Mouse (Mus musculus): Measurements from ENCODE around the gene Gpc5. TPM values are rescaled to one million over a fixed set of nuclear protein-coding genes. Genes with fewer than 3 reads are reported as not detected.

Gpc5 gene
- total RNA-seq, 2 experiments from 2014 or later = not detected

DNA sequence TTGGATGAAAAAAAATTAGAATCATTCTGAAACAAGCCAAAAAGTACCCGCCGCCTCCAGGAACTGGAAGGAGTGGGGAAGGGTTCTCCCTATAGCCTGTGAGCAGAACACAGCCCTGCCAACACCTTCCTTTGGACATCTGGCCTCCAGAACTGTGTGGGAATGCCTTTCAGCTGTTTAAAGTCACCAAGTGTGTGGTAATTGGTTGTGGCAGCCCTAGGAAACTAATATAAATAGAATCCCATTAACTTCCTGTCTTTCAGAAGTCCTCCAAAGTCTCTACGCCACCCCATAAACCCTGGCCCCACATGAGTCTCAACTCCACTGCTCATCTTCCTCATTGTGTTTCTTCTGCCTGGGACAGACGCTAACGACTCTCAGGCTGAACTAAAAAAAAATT is 1117.0 kb downstream of the Gpc5 start:
- no peak for DNase-seq (ENCODE audit: low spot score in 2 of 2)

- DNase-seq (ENCODE audit: low spot score in 2 of 2) = no peak
Observed at GRCm38 (mm10) chr14:116210304-116210703, 1118.3 kb downstream of the Gpc5 start.

- DNase-seq (ENCODE audit: low spot score in 2 of 2) = no peak
Observed at GRCm38 (mm10) chr14:116212029-116212428, 1120.0 kb downstream of the Gpc5 start.

GRCm38 (mm10) chr14:116258126-116258525 is 1166.1 kb downstream of the Gpc5 start:
- DNase-seq (ENCODE audit: low spot score in 2 of 2) = no peak

DNA sequence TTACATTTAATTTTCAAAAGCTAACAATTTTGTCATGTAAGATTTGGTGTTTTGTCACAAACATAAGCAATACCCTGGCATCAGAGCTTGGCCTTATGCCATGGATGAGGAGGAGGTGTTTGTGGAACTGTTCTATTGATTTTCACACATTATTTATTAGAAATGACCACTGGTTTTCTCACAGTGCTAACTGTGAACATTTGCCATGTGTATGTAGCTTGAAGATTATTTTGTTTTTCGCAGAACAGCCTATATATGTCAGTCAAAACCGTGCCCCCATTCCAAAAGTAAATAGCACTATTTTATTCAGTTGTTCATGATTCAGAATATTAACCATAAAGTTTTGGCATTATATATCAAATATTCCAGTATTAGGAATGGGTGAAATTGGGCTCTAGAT is 1216.5 kb downstream of the Gpc5 start:
- no peak for DNase-seq (ENCODE audit: low spot score in 2 of 2)

GRCm38 (mm10) chr14:116317491-116317890 is 1225.5 kb downstream of the Gpc5 start:
- no peak for DNase-seq (ENCODE audit: low spot score in 2 of 2)

- no peak for DNase-seq (ENCODE audit: low spot score in 2 of 2)
Observed at GRCm38 (mm10) chr14:116336182-116336581, 1244.2 kb downstream of the Gpc5 start.

DNA sequence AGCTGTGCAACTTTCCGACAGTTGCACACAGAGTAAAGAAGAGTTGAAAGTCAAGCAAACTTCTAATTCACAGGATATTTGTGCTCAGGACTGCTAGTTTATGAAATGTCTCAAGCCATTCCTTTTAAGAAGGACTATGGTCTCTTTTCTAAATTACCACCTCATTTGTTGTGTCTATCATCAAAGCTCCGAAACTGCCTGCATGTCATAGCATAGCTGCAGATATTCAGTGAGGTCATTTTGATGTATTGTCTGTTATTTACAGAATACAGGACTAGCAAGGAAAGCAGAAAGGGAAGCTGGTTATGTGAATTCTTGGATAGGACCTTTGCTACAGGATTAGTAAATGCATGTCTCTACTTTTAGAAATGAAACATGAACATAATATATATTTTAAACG is 1246.4 kb downstream of the Gpc5 start:
- DNase-seq (ENCODE audit: low spot score in 2 of 2) = no peak

DNA sequence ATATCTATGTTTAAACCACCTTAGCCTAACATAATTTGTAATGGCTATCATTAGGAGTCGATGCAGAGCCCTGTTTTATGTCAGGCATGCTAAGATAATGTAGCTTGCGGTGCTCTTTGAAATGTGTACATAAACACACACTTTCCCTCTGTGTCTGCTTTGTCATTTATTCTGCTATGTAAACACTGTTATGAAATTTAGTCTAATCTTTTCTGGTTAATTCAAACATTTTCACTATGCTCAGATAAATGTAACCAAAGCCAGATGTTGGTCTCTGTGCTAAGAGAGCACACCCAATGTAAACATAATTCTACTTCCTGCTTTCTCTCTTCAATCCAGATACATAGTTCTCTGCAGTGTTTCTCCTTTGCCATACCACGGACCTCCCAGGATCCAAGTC is 1256.5 kb downstream of the Gpc5 start:
- DNase-seq (ENCODE audit: low spot score in 2 of 2) = no peak

- no peak for DNase-seq (ENCODE audit: low spot score in 2 of 2)
Observed at GRCm38 (mm10) chr14:116384602-116385001, 1292.6 kb downstream of the Gpc5 start.

- DNase-seq (ENCODE audit: low spot score in 2 of 2) = no peak
Observed at GRCm38 (mm10) chr14:116415511-116415910, 1323.5 kb downstream of the Gpc5 start.

DNA sequence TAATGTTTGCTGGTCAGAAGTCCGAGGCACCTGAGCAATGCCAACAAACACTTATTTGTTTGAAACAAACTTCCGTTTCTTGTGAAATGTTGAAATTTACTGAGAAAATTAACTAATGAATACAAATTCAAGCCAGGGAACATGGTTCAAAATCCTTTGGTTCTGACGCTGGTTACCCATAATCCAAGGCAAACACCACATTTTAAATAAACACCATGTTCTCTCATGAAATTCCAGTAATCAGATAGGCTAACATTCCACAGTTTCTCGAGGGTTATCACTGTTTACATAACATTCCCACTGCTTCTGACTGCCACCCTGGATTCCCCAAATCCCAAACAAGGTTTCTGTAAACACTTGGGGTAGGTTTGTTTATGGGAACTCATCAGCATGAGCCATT is 1356.2 kb downstream of the Gpc5 start:
- DNase-seq (ENCODE audit: low spot score in 2 of 2) = no peak

GRCm38 (mm10) chr14:116453356-116453755 is 1361.3 kb downstream of the Gpc5 start:
- DNase-seq (ENCODE audit: low spot score in 2 of 2) = no peak

GRCm38 (mm10) chr14:116456211-116456610 is 1364.2 kb downstream of the Gpc5 start:
- no peak for DNase-seq (ENCODE audit: low spot score in 2 of 2)

GRCm38 (mm10) chr14:116473378-116474179 is 1381.6 kb downstream of the Gpc5 start:
- DNase-seq (ENCODE audit: low spot score in 2 of 2) = no peak

DNA sequence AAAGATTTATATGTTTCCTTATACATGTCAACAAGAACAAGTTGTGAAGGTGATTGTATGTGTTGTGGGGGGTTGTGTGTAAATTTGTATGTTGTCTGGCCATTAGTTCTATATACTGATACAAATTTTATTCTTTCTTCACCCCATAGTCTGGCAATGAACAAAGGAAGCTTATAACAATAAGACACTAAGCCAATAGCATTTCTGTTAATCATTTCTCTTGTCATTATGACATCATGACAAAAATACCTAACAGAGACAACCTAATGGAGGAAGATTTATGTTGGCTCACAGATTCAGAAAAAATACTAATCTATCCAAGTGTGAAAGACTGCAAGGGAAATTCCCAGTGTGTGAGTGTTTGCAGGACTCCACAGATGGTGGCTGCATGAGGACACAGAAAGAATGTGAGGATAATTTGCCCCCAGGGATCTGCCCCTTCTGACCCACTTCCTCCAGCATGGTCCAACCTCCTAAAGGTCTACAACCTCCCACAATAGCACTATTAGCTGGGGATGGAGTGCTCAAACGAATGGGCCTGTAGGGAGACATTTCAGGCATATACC is 1402.4 kb downstream of the Gpc5 start:
- no peak for DNase-seq (ENCODE audit: low spot score in 2 of 2)

DNA sequence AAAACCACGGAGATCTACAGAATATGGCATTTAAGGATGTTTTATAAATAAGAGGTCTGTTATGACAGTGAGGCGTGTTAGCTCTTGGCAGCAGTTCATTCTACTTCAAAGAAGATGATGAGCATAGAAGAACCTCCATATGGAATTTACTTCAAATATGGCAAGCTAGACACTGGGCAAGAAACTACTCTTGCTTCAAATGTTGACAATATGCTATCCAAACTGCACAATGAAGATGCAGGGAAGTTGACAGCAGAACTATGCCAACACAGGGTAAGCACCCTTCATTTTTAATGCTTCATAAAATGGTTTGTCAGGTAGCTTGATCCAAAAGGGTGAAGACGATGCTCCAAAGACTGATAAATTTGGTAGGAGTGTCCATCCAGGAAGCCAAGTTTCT is 1446.2 kb downstream of the Gpc5 start:
- no peak for DNase-seq (ENCODE audit: low spot score in 2 of 2)

- DNase-seq (ENCODE audit: low spot score in 2 of 2) = no peak
Observed at GRCm38 (mm10) chr14:116543746-116544145, 1451.7 kb downstream of the Gpc5 start.

DNA sequence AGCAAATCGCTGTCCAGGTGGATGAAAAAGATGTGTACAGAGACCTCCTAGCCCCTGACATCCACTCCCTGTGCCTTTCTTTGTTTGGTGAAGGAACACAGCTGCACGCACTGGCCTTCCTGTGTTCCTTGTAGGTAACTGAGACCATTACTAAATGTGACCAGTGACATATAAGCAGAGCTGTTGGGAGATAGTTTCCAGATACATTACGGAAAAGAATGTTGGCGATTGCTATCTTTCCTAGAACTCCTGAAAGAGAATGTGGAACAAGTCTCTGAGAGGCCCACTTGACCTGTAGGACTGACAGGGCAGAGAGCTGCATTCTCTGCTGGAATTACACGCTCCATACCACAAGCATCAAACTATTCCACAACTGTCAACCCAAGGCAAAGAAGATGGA is 1459.4 kb downstream of the Gpc5 start:
- no peak for DNase-seq (ENCODE audit: low spot score in 2 of 2)

DNA sequence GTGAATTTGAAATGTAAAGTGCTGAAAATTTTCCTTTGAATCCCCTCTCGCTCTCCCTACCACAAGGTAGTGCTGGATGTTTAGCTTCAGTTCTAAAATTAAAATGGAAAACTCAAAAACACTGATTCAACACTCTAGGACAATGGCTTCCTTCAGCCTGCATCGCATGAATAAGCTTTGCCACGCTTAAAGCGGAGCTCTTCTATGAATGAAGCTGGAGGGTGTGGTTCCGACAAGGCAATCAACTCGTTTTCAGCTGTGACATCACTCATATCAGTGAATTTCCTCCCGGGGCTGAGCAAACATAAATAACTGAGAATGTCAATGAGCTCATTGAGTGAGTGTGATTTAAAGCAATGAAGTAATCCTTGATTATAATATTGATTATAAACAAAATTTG is 1461.3 kb downstream of the Gpc5 start:
- no peak for DNase-seq (ENCODE audit: low spot score in 2 of 2)

DNA sequence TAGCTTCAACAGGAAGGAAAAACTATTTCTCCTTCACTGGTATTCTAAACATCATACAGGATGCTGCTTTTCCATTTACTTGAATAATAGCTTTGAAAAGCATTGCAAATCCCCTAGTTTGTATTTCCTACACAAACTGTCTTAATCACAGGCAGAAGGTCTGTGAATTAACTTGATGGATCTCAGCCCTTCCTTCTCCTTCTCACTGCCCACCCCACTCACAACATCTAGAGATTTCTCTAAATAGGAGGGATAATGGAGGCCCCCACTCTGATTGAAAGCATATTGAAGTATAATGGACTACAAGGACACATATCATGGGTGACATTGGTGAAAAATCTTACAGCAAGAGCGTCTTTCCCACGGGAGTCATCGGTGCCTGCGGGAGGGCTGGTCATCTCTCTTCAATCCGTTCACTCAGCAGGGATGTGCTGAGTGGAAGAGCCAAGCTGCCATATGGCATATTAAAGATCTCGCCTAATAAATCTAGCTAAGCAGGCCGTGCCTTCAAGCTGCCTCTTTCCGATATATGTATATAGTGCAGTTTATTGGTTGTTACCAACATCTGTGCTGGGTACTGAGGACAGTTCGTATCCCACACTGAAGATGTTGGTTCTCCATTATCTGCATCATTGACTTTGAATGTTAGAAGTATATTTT is 1466.3 kb downstream of the Gpc5 start:
- DNase-seq (ENCODE audit: low spot score in 2 of 2) = no peak

DNA sequence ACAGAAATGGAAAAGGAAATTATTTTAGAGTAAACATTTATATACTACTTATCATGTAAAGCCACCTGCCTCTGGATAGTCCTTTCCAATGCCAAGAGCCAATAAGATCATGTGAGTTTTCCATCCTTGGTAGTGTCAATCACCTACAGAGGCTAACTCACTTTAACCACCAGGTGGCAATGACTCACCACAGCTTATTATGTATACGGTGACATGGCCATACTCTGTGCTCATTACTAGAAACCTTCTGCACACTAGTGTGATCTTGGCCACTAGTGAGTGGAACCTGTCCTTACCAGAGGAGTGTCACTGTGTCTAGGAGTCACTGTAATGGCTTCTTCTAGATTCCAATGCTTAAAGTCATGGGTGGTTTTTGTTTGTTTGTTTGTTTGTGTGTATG is 1468.0 kb downstream of the Gpc5 start:
- no peak for DNase-seq (ENCODE audit: low spot score in 2 of 2)
